Mouse (Mus musculus) urinary bladder, adult 2 months (tissue): ENCODE results near the gene Trabd2b. TPM values are rescaled to one million over a fixed set of nuclear protein-coding genes. Genes with fewer than 3 reads are reported as not detected.

ENCODE experiments used
- DNase-seq: peaks from one replicate; pipeline ENCODE4 v3.0.0; 2022; ENCODE audit warnings: low spot score
- polyA plus RNA-seq: library from polyadenylated mRNA; depleted of rRNA; stranded (reverse); fragments of >200 nt; gene quantifications from 2 replicates; pipeline ENCODE4 v1.2.3, GENCODE M21; 2012

The Trabd2b gene
- polyA plus RNA-seq, 1 experiment, result 6.1 TPM

DNA sequence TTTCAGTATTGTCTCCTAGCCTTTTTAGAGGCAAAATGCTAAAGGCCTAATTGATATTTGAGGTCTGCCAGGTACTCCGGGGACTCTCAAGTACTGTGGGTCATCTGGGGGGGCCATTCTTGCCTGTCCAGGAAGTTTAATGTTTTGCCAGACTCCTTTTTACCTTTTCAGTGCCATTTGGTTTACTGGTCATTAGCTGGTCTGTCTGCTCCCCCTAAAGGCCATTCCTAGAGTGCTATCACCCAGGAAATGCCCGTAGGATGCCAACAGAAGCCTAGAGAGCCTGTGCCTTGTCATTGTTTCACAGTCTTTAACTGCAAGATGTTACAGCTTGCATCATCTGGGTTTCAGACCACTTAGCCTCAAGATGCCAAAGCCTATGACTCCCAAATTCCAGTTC, 35.7 kb downstream of the Trabd2b start:
- DNase-seq, result no peak

DNA sequence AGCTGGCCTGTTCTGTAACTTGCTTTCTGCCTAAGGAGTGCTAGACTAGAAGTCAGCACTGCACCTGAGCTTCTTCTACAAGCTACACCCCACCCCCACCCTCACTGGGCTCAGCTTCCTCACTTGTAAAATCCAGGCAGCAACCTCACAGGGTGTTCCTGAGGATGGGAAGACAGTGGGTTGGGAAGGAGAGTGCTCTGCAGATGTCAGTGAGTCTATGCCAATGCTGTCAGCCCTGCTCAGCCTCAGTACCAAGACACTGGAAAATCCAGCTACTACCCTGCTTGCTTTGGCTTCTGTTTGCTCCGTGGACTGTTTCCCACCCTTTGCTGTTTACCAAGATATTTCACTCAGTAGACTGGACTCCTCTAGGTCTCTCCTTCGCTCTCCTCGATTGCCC, 36.1 kb downstream of the Trabd2b start:
- DNase-seq, result no peak

GRCm38 (mm10) chr4:114448393-114449052, 42.0 kb downstream of the Trabd2b start:
- DNase-seq, result no peak

- no peak for DNase-seq
Observed at GRCm38 (mm10) chr4:114453101-114453500, 46.6 kb downstream of the Trabd2b start.

DNA sequence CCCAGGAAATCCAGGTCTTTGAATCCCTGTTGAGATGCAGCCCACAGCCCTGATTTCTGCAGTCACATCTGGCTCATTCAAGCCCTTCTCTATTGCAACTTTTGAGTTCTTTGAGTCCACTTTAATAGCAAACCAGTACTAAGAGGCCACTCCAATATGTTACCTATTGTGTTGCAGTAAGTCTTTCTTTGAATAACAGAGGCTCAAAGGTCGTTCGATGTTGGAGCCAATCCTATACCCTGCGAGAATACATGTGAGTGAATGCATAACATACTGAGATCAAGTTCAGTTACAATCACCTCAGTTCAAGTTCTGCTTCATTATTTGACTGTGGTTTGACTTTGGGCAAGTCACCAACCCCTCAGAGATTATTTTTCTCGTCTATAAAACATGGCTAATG, 47.5 kb downstream of the Trabd2b start:
- DNase-seq, result no peak

DNA sequence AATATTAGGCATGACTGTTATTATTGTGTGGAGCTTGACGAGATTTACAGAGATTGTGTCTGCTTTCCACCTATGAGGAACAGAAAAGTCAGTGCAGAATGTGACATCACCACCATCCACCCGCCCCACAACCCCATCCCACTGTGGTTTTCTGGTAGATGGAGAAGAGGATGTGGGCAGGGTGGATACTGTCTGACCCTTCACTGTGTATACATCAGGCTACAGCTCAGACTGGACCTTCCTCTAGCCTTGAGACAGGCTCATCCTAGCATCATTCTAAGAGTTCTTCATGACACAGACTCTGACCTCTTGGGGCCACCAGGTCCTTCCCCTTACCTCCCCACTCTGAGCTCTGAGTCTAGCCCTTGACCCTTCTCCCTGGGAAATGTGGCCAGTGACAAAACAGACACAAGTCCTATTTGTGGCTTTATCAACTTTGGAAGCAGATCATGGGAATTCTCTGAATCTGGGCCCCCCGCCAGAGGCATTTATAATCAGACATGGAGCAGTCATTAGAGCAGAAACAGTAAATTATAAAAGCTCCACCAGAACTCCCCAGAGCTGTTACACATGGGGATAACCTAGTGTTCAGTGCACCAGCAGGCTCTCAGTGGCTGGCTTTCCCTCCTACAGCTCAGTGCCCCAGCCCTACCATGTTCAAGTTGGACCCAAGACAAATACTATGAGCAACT, 48.1 kb downstream of the Trabd2b start:
- no peak for DNase-seq

- DNase-seq, result no peak
Observed at GRCm38 (mm10) chr4:114457111-114457510, 50.6 kb downstream of the Trabd2b start.

DNA sequence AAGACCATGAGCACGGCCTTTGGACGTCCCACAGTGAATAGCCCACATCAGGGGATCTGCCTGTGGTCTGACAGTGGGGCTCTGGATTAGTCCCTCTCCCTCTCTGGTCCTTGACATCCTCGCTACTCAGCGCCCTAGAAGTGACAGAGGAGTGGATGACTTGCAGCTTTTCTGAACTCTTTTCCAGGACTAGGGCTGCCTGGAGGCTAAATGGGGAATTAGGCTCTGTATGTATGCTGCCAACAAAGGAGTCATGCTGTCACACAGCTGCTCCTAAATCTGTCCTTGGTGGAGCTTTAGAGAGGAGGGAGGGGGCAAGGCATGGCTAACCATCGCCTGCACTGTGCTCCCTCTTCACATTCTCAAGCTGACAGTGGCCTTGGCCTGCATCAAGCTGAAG, 53.1 kb downstream of the Trabd2b start:
- no peak for DNase-seq

- DNase-seq, result no peak
Observed at GRCm38 (mm10) chr4:114460401-114460800, 53.9 kb downstream of the Trabd2b start.

- no peak for DNase-seq
Observed at GRCm38 (mm10) chr4:114461093-114461492, 54.6 kb downstream of the Trabd2b start.

GRCm38 (mm10) chr4:114465641-114466040, 59.1 kb downstream of the Trabd2b start:
- DNase-seq, result no peak

GRCm38 (mm10) chr4:114467371-114468094, 61.0 kb downstream of the Trabd2b start:
- no peak for DNase-seq

- DNase-seq, result no peak
Observed at GRCm38 (mm10) chr4:114468095-114468429, 61.5 kb downstream of the Trabd2b start.

DNA sequence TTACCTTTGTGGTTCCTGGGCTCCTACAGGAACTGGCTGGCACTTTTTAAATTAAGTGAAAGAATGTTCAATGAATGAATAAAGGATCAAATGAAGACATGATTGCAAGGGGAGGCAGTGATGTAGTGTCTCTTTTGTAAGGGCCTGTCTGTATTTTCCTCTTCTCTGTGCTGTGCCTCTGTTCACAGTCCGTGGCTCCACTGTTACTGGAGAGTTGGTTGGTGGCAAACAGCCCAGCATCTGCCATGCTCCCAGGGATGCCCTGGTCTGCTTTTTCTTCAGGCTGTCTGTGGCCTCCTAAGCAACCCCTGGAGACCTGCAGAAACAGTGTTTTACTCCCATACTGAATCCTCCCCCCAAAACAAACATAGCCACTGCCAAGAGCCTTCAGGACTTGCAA, 63.4 kb downstream of the Trabd2b start:
- DNase-seq, result no peak

GRCm38 (mm10) chr4:114472143-114472542, 65.6 kb downstream of the Trabd2b start:
- DNase-seq, result no peak

GRCm38 (mm10) chr4:114476316-114476715, 69.8 kb downstream of the Trabd2b start:
- no peak for DNase-seq

DNA sequence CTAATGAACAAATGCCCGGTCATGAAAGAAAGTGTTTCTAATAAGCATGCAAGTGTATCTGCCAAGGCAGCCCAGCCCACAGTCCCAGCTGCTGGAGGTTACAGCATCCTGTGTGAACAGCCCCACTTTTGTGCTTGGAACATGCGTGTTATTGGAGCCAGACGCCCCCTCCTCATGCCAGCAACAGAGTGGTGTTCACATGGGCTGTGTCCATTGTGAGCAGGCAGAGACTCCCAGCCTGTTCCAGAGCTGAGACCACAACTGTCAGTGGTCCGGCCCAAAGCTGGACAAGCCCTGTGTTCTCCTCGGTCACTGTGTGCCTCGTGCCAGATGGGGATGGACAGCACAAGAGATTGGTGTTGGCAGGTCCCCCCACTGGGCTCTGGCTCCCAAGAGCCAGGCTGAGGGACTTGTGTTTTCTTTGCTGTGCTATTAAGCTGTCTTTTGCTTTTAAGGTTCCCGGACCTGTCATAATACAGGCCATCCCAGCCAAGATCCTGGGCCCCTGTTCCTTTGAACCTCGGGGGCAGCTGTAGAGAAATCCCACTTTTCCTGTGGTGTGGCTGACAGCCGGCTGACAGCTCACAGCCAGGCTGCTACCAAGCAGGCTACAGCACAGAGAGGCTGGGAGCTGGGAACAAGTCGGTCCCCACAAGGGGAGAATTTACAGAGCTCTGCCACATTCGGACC, 70.7 kb downstream of the Trabd2b start:
- DNase-seq, result no peak

DNA sequence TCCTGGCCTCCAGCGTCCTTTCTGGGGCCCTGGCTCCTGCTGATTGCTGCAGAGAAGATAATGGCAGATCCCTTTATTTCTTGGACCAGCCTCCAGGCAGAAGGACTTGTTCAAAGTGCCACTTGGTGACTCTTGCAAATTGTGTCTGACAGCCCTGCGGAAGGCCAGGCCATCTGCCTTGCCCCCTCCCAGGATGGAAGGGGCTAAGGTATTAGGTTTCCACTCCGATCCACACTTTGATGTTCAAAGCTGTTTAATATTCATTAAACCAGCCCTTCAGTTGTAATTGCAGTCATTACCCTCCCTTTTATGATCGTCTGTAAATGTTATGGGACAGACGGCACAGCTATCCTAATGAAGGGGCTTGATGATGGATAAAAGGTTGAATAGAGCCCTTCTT, 75.0 kb downstream of the Trabd2b start:
- no peak for DNase-seq

DNA sequence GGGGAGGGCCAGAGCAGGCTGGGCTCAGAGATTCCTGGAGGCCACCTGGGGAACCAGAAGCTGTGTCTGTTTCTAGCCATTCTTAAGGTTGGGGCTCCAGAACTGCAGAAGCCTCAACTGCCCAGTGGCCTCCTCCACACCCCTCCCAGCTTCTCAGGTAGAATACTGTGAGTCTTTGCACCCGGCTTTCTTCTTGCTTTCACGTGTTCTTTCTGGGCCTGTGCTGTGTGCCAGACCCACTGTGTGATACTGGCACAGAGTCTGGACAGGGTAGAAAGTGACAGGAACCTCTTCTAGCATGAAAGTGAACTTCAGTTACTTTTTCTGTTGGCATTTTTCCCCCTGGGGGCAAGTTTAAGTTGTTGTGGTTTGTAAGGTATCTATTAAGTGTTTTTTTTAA, 77.6 kb downstream of the Trabd2b start:
- DNase-seq, result no peak

DNA sequence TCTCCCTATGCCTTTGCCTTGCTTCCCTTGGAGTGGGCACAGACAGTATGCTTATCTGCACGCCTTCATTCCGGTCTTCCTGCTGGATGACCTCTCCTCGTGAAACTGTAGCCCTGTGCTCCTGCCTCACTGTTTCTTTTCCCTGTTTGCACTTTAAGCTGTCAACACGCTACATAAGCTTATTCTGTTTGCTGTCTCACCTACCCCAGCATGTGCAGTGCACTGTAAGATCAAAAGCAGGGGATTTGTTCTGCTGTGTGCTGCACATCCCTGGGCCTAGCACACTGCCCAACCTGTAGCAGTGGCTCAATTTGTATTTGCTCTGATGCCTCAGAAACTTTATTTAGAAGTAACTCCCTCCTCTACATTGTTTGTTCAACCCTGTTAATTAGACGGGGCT, 79.5 kb downstream of the Trabd2b start:
- no peak for DNase-seq

DNA sequence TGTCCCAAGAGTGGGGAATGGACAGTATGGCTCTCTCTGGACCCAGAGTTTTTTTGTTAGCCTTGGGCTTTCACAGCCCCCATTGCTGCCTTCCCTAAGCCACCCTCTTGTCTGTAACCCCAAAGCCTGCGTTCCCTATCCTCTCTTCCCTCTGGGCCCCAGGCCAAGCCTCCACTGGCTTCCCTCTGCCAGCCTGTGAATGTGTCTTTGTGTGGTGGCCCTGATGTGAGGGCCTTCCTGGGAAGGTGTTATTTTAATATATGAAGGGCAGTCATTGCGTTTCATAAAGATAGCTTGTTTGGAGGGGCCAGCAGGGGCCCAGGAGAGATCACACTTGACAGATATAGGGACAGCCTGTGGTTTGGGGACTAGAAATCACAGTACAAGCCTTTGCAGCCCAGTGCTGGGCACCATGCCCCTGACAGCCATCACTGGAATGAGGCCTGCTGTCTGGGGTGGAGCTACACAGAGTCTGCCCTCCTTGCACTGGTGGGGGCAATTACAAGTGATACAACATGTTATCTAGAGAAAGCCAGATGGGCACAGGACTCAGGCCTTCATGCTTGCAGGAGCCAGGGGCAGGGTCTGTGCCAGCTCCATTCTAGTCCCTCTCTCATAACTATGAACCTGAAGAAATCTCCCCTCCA, 80.5 kb downstream of the Trabd2b start:
- no peak for DNase-seq

DNA sequence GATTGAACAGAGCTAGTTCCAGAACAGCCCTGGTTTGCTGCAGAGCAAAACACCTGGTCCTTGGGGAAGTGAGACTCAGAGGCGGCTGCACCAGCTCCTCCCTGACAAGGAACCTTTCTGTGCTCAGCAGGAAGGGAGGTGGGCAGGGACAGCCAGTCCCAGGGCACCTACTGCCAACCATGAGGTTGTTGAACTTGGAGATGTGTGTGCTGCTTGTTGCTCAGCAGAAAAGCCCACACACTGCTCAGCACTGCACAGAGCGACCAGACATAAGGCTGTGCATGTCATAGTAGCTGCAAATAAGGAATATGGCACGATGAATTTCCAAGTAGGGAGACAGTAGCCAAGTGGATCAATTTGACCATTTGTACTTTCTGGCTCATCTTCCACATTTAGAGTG, 81.2 kb downstream of the Trabd2b start:
- DNase-seq, result no peak
